Mouse (Mus musculus) ovary, postnatal 10 days (tissue): ENCODE results near the gene Mrpl37.

Experiments used
- DNase-seq: peaks from one replicate; pipeline ENCODE4 v3.0.0; 2022; ENCODE audit warnings: low spot score

Gene Mrpl37

GRCm38 (mm10) chr4:107019027-107019426 lies 47.6 kb downstream of the Mrpl37 start:
- no peak for DNase-seq

GRCm38 (mm10) chr4:107018521-107018920 lies 48.1 kb downstream of the Mrpl37 start:
- no peak for DNase-seq

- no peak for DNase-seq
Measured at GRCm38 (mm10) chr4:107017257-107017656, 49.4 kb downstream of the Mrpl37 start.

GRCm38 (mm10) chr4:107015971-107016511 lies 50.6 kb downstream of the Mrpl37 start:
- no peak for DNase-seq

GRCm38 (mm10) chr4:107013817-107014260 lies 52.8 kb downstream of the Mrpl37 start:
- DNase-seq: no peak

GRCm38 (mm10) chr4:107013119-107013816 lies 53.4 kb downstream of the Mrpl37 start:
- no peak for DNase-seq

- DNase-seq: no peak
Measured at GRCm38 (mm10) chr4:107012574-107012973, 54.1 kb downstream of the Mrpl37 start.

- DNase-seq: no peak
Measured at GRCm38 (mm10) chr4:107012005-107012478, 54.6 kb downstream of the Mrpl37 start.

- no peak for DNase-seq
Measured at GRCm38 (mm10) chr4:107011325-107012004, 55.2 kb downstream of the Mrpl37 start.

- DNase-seq: no peak
Measured at GRCm38 (mm10) chr4:107009548-107009947, 57.1 kb downstream of the Mrpl37 start.

- DNase-seq: no peak
Measured at GRCm38 (mm10) chr4:107008161-107008560, 58.5 kb downstream of the Mrpl37 start.

GRCm38 (mm10) chr4:107007359-107007758 lies 59.3 kb downstream of the Mrpl37 start:
- DNase-seq: no peak

- no peak for DNase-seq
Measured at GRCm38 (mm10) chr4:107006807-107007206, 59.9 kb downstream of the Mrpl37 start.

- no peak for DNase-seq
Measured at GRCm38 (mm10) chr4:107006229-107006628, 60.4 kb downstream of the Mrpl37 start.
